Mouse (Mus musculus) embryonic facial prominence, embryonic 10.5 days (tissue): ENCODE results near the gene Gyg. TPM values are rescaled to one million over a fixed set of nuclear protein-coding genes. Genes with fewer than 3 reads are reported as not detected.

Source experiments
- DNase-seq: peaks from one replicate; pipeline ENCODE4 v3.0.0-alpha.2; 2017; ENCODE audit warnings: low spot score
- H3K27ac ChIP-seq: fragments of 300-500 bp; sonication (generic); replicated peaks from 2 replicates; pipeline ENCODE4 v1.5.1; 2016; ENCODE audit warnings: mild to moderate bottlenecking
- H3K27me3 ChIP-seq: fragments of 300-500 bp; sonication (generic); replicated peaks from 2 replicates; pipeline ENCODE4 v1.6.1; 2016; ENCODE audit warnings: low read depth, mild to moderate bottlenecking; ENCODE audit not compliant: poor library complexity, severe bottlenecking
- H3K36me3 ChIP-seq: fragments of 300-500 bp; sonication (generic); replicated peaks from 2 replicates; pipeline ENCODE4 v1.6.1; 2016; ENCODE audit warnings: mild to moderate bottlenecking, moderate library complexity
- H3K4me1 ChIP-seq: fragments of 300-500 bp; sonication (generic); 2 replicates; pipeline ENCODE4 v1.6.1; 2016
- H3K4me3 ChIP-seq: fragments of 300-500 bp; sonication (generic); 2 replicates; pipeline ENCODE4 v1.5.1; 2016; ENCODE audit warnings: mild to moderate bottlenecking, moderate library complexity
- H3K9me3 ChIP-seq: fragments of 300-500 bp; sonication (generic); 2 replicates; pipeline ENCODE4 v1.6.1; 2016; ENCODE audit warnings: mild to moderate bottlenecking
- WGBS: fragments of 180-500 bp; shearing (Covaris S2); methylation state at CpG from one replicate; pipeline ENCODE4 v1.1.7; 2016; 5-methylcytosine and 5-hydroxymethylcytosine counted together
- polyA plus RNA-seq: library from polyadenylated mRNA; unstranded; fragments of >200 nt; fragmentation: Nextera tagmentation; extraction: Ambion mirVana; gene quantifications from 2 replicates; pipeline ENCODE4 v1.2.1, GENCODE M21; 2016

Gene Gyg
- polyA plus RNA-seq: 39.7 and 40.8 TPM in 2 replicates

DNA sequence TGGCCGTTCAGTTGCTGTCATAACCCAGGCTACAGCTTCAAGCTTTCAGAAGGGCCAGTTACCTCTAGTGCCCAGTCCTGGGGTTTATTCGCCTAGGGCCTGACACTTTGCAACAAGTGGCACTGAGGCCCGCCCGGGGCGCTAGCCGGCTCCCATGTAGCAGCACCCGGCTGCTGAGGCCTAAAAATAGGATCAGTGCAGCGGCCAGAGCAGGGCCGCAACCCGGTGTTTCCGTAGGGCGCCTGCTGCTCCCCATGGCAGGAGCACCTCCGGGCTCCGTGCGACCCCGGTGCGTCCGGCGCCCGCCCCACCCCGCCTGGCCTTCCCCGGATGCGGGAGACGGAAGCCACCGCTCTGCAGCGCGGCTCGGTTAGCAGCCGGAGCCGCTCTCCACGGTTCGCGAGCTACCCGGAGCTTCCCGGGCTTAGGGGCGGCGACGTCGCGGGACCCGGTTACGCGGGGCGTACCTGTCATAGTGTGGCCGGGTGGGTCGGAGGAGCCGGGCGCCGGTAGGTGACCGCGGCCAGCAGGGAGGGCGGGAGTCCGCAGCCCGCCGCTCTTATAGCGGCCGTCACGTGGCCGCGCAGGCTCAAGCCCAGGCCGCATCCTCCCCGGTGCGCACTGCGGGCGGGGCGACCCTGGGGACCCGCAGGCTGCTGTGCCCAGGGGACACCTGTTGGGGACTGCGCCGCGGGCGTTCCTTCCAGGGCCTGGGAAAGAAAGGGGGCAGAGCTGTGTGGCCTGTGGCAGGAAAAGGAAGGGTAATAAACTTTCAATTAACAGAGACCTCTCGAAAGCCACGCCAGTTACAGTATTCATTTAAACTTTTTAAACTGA is at the start of gene Gyg:
Gene Gyg (minus strand): TSS at position 787 of the 837 bp plus-strand sequence.
- peak; percentile 75 for DNase-seq
- Histone ChIP-seq H3K36me3 (0 out of 2 replicates have a peak, but pooled peaks cover 5% of the 10 kb centered on the region), H3K4me1 (peaks cover 10% of the 10 kb centered on the region; the same call in 1 of the 2 replicates), H3K9me3 (peaks cover 6% of the 10 kb centered on the region; the same call in 1 of the 2 replicates), H3K27ac (peak within 1 kb of the TSS; percentile 87), H3K4me3 (peak within 1 kb of the TSS; percentile 84), H3K27me3 (peaks cover 8% of the 10 kb centered on the region; the same call in 1 of the 2 replicates)
- WGBS: 1% methylated on average over 73 of the region's 73 CpGs

DNA sequence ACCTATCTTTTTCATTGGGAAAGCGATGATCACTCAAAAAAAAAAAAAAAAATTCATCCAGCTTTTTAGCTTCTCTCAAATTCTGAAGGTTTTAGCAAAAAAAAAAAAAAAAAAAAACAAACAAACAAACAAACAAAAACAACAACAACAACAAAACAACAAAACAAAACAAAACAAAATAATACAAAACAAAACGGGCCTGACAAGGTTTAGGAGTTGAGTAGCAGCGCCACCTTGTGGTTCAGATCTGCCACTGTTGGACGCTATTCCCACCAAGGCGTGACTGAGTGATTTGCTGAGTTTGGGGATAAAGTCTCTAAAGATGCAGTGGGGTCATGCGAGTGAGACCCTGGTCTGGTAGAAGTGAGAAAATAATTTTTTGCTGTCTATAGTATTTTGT is 43.8 kb upstream of the Gyg start:
- Histone ChIP-seq H3K27ac (no peak overlapping the region), H3K9me3 (no peaks in the 10 kb centered on the region), H3K27me3 (no peaks in the 10 kb centered on the region), H3K4me1 (no peaks in the 10 kb centered on the region), H3K4me3 (no peak overlapping the region), H3K36me3 (no peaks in the 10 kb centered on the region)
- DNase-seq: peak; percentile 72
- 29% methylated on average over 6 of the region's 6 CpGs for WGBS

DNA sequence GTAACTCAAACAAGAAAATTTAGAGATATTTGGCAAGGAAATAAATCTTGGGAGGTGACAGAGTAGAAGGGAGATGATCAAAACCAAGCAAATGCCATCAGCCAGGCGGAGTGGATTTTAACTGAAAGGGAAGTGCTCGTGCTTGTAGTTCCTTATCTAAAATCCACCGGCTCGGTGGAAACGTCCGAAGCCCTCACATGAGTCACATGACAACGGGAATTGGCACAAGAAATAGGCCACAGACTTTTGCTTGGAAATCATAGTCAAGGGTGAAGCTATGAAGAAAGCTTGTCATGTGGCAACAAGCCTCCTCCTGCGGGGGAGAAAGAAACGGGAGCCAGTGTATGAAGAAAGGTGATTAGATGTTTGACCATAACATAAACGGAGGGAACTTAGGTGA is 42.8 kb upstream of the Gyg start:
- 90% methylated on average over 10 of the region's 10 CpGs for WGBS
- H3K4me1 ChIP-seq: no peaks in the 10 kb centered on the region

DNA sequence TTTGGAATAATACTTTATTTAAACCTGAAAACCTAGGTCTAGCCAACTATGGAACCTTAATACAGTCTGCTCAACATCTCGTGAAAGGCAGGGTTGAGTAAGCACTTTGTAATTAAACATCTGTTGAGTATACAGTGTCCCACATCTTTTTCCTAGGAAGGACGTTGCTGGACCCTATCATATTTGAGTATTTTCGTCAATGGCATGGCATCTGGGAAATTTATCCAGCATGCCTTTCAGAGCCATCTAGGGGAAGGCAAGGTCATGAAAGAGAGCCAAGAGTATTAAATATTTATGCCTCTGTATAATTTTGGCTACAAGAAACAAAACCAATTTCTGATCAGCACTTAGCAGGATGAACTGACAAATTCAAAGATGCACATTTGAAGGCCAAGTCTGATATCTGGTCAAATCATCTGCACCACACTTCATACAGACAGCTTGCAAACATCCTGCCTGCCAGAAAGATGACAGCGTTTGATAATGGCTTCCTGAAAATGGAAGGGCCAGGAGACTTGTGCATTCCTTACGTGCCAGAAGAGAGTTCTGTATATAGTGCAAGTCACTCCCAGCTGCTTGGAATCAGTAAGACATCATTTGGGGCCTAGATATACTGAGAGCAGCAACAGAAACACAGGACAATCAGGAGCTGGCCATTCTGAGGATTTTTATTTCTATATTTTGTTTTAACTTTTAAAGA is 34.0 kb upstream of the Gyg start:
- Histone ChIP-seq H3K4me1 (no peaks in the 10 kb centered on the region), H3K27me3 (no peaks in the 10 kb centered on the region), H3K4me3 (no peak overlapping the region), H3K36me3 (no peaks in the 10 kb centered on the region), H3K9me3 (no peaks in the 10 kb centered on the region), H3K27ac (no peak overlapping the region)
- DNase-seq: no peak
- WGBS: 73% methylated on average over 5 of the region's 5 CpGs

More for the DNA sequence above, 42.8 kb upstream of the Gyg start:
- H3K27me3 ChIP-seq: no peaks in the 10 kb centered on the region
- H3K27ac ChIP-seq: no peak overlapping the region
- DNase-seq: no peak
- no peaks in the 10 kb centered on the region for H3K9me3 ChIP-seq
- no peak overlapping the region for H3K4me3 ChIP-seq
- H3K36me3 ChIP-seq: no peaks in the 10 kb centered on the region

DNA sequence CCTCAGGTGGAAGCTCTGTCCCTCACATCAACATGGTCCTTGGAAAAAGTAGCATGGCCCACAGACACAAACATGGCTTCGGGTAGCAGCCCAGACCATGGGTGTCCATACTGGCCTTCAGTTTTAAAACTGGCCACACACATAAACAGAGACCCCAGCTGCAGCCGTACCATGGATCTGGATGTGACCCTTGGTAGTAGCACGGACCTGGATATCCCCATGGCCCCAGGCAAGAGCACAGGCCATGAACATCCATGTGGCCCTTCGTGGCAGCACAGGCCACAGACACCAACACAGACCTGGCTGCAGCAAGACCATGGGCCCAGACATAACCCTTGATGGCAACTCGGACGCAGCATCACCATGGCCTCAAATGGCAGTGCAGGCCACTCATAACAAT is 17.3 kb upstream of the Gyg start:
- 87% methylated on average over 6 of the region's 6 CpGs for WGBS
- DNase-seq: no peak
- no peaks in the 10 kb centered on the region for H3K4me1 ChIP-seq
- no peaks in the 10 kb centered on the region for H3K36me3 ChIP-seq
- H3K9me3 ChIP-seq: no peaks in the 10 kb centered on the region
- no peak overlapping the region for H3K27ac ChIP-seq
- H3K27me3 ChIP-seq: no peaks in the 10 kb centered on the region
- no peak overlapping the region for H3K4me3 ChIP-seq

DNA sequence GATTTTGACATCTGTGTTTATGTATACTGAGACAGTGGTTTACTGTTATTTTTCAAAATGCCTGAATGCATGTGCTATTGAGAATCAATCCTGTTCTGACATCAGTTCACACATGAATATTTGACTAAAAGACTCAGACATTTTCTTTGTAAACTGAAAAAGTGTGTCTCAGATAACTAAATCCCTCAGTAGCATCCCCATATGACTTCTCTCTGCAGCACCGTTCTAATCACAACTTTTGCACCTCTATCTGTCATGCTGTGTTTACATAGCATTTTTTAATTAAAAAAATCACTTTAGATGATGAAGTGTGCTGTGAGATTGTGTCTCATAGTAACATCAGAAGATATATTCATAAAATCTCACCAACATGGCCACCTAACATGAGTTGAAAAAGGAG is 12.4 kb upstream of the Gyg start:
- no peaks in the 10 kb centered on the region for H3K36me3 ChIP-seq
- H3K4me1 ChIP-seq: no peaks in the 10 kb centered on the region
- WGBS: 93% methylated on average over 1 of the region's 1 CpGs
- no peaks in the 10 kb centered on the region for H3K9me3 ChIP-seq
- no peak overlapping the region for H3K27ac ChIP-seq
- H3K4me3 ChIP-seq: no peak overlapping the region
- H3K27me3 ChIP-seq: no peaks in the 10 kb centered on the region
- no peak for DNase-seq

DNA sequence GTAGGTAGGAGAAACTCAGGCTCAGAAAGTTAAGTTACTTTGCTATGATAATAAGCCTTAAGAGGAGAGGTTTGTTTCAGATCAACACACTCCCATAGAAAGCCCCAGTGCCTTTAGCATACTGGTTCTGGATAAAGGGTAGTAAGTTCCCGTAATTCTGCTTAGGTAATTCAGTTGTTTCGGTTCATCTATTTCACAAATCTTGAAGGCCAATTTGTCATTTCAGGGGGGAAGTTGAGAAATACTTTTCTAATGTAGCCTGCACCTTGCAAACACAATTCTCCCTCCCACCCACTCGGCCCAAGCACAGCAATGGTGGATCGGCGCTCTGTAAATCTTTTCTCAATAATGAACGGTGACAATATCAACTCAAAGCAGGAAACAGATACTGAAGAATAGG is 359 bp upstream of the Gyg start:
- H3K4me3 ChIP-seq: peak overlapping the region; percentile 84
- H3K27me3 ChIP-seq: peaks cover 8% of the 10 kb centered on the region; the same call in 1 of the 2 replicates
- H3K36me3 ChIP-seq: no peaks in the 10 kb centered on the region
- 84% methylated on average over 6 of the region's 6 CpGs for WGBS
- no peak for DNase-seq
- peaks cover 10% of the 10 kb centered on the region; the same call in 1 of the 2 replicates for H3K4me1 ChIP-seq
- peaks cover 12% of the 10 kb centered on the region; the same call in 1 of the 2 replicates for H3K9me3 ChIP-seq
- H3K27ac ChIP-seq: no peak overlapping the region

DNA sequence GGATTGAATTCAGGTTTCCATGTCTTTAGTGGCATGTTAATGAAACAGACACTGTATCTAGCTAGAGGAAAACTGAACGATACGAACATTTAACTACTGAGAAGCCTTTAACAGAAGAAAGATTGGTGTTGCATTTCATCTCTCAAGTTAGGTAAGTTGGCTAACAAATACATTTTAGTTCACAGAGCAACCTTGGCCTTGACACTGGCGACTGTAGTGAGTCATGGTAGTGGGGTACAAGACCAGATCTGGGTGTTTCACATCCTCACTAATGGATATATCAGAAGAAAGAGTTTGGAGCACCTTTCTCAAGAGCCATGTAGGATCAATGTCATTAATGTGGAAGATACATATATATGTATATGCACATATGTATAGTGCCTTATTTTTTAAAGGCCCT is 3.5 kb downstream of the Gyg start:
- H3K4me3 ChIP-seq: no peak overlapping the region
- H3K4me1 ChIP-seq: peaks cover 23% of the 10 kb centered on the region
- WGBS: 91% methylated on average over 3 of the region's 3 CpGs
- peaks cover 8% of the 10 kb centered on the region; the same call in 1 of the 2 replicates for H3K27me3 ChIP-seq
- H3K27ac ChIP-seq: no peak overlapping the region
- H3K36me3 ChIP-seq: peaks cover 18% of the 10 kb centered on the region; the same call in 1 of the 2 replicates
- no peak for DNase-seq
- H3K9me3 ChIP-seq: no peaks in the 10 kb centered on the region

DNA sequence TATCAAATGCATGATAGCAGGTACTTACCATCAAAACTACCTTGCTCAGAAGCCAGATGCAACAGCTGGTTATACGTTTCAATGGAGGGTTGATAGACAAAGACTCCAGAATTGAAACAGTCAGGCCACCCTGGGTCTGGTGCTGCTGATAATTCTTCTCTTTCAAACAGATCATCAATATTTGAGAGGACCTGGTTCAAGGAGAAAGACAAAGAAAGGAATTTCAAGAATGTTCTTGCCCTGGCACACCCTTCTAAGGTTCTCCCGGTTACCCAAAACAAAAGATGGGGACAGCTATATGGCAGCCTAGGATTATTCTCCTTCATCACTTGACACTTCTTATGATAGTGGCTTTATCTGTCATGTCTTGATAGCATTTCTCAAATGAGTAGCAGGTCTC is 4.6 kb downstream of the Gyg start:
- Histone ChIP-seq H3K36me3 (peaks cover 18% of the 10 kb centered on the region; the same call in 1 of the 2 replicates), H3K27me3 (peaks cover 3% of the 10 kb centered on the region; the same call in 1 of the 2 replicates), H3K27ac (no peak overlapping the region), H3K4me1 (peaks cover 29% of the 10 kb centered on the region), H3K4me3 (no peak overlapping the region), H3K9me3 (no peaks in the 10 kb centered on the region)
- no peak for DNase-seq
- 86% methylated on average over 2 of the region's 2 CpGs for WGBS

DNA sequence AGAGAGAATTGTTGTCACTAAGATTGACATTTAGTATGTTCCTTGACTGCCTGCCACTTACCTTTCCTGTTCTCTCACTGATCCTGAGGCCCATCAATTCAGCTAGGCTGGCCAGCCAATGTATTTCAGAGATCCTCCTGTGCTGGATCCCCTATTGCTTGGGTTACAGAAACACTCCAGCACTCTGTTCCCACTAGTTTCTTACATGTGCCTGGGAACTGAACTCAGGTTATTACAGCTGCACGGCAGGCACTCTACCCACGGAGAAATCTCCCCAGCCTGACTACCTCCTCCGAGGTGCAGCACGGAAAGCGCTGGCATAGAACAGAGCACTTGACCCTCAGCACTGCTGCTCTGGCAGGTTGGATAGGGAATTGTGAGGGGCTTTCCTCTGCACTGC is 7.5 kb downstream of the Gyg start:
- 84% methylated on average over 5 of the region's 5 CpGs for WGBS
- Histone ChIP-seq H3K9me3 (no peaks in the 10 kb centered on the region), H3K4me3 (no peak overlapping the region), H3K4me1 (peaks cover 25% of the 10 kb centered on the region), H3K36me3 (peaks cover 18% of the 10 kb centered on the region; the same call in 1 of the 2 replicates), H3K27ac (peak overlapping the region; percentile 32; the same call in 1 of the 2 replicates), H3K27me3 (no peaks in the 10 kb centered on the region)
- no peak for DNase-seq

DNA sequence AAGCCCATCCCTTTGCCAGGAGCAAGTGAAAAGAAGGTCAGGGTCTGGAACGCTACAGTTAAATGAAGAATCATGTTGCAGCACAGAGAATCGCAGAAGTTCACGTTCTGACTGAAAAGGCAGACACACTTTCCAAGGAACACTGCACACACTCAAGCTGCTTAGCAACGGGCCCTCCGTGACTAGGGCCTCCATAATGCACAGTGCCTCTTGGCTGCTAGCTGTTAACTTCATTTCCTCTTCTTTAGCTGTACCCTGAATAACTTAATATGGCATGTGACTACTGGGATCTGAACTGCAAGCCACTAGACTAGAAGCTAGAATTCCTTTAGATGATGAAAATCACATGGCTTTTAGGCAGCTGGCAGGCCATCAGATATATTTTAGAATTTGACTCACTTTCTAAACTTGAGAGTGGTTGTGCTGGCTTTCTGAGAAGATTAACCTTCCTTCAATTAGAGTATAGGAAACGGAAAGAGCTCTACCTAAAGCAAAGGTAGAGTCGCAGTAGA is 8.2 kb downstream of the Gyg start:
- Histone ChIP-seq H3K27ac (no peak overlapping the region), H3K9me3 (no peaks in the 10 kb centered on the region), H3K4me3 (no peak overlapping the region), H3K27me3 (no peaks in the 10 kb centered on the region), H3K36me3 (peaks cover 18% of the 10 kb centered on the region; the same call in 1 of the 2 replicates), H3K4me1 (peaks cover 29% of the 10 kb centered on the region)
- 55% methylated on average over 7 of the region's 7 CpGs for WGBS
- peak; percentile 44 for DNase-seq

DNA sequence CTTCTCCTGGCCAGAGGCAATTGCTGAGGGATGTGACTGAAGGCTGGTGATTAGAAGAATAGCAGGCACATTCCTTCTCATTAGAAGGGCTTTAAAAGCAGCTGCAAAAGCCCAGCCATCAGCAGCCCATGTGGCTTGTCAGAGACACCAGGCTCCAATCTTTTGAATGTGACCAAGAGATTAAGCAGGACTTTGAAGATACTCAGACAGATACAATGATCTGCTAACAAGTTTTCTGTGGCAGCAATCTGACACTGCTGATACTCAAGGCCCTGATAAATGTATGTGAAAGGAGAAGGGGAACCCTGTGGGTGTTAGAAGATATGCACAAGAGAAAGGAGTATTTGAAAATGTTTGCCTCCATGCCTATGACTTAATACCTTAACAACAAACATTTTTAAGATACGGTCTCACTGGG is 9.4 kb downstream of the Gyg start:
- peak; percentile 38 for DNase-seq
- 46% methylated on average over 1 of the region's 1 CpGs for WGBS
- H3K27ac ChIP-seq: no peak overlapping the region
- peaks cover 18% of the 10 kb centered on the region; the same call in 1 of the 2 replicates for H3K36me3 ChIP-seq
- H3K27me3 ChIP-seq: no peaks in the 10 kb centered on the region
- no peak overlapping the region for H3K4me3 ChIP-seq
- peaks cover 37% of the 10 kb centered on the region for H3K4me1 ChIP-seq
- no peaks in the 10 kb centered on the region for H3K9me3 ChIP-seq
